Mouse (Mus musculus): ENCODE measurements around the gene Minpp1. TPM values are rescaled to one million over a fixed set of nuclear protein-coding genes. Genes with fewer than 3 reads are reported as not detected.
A peak's percentile ranks its signal among the peaks of the same experiment; 100 is the strongest.

The Minpp1 gene
- total RNA-seq, 2 experiments from 2014 or later, result 14.4 to 14.6 TPM

DNA sequence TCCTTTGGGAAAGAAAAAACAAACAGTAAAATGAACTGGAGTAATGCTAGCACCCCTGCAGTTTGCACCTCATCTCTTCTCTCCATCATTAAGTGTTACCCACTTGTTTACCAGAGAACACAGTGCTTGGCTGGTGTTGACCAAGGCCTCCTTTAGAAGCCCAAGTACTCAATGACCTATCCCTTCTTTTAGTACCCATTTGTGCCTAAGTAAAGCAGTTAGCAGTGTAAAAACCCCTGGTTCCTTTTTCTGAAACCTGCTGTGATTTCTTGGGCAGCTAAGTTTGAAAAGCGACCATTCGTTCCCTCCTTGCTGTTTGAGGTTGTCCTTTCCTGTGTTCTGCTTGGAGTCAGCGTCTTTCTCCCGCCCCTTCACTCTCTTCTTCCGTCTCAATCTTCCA is 7.4 kb downstream of the Minpp1 start:
- no peak for TF ChIP-seq CTCF (IDR thresholded peaks at IDR 0.05)
- DNase-seq, result no peak
- Histone ChIP-seq H3K27ac (no peak overlapping the region), H3K4me3 (no peak overlapping the region)
- intact Hi-C loops (cut with DNase I), result no loop called here

DNA sequence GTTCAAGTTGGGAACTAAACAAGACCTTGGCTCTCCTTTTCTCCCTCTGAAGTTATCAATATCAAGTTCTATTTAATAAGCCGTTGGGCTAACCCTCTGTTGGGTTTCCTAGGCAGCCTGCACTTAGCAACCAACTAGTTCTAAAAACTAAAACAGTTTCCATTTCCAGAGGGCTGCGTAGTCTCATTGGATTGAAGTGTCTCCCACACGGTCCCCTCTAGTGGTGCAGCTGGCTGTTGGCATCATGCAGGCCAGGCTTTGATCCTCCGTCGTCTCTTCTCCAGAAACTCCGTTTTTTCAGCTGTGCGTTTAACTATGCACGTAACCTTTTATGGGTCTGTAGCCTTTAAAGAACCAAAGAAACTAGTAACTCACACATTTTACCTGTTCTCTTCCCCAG is 7.9 kb downstream of the Minpp1 start:
- Histone ChIP-seq H3K27ac (no peak overlapping the region), H3K4me3 (no peak overlapping the region)
- intact Hi-C loops (cut with DNase I), result no loop called here
- no peak for TF ChIP-seq CTCF (IDR thresholded peaks at IDR 0.05)
- no peak for DNase-seq

DNA sequence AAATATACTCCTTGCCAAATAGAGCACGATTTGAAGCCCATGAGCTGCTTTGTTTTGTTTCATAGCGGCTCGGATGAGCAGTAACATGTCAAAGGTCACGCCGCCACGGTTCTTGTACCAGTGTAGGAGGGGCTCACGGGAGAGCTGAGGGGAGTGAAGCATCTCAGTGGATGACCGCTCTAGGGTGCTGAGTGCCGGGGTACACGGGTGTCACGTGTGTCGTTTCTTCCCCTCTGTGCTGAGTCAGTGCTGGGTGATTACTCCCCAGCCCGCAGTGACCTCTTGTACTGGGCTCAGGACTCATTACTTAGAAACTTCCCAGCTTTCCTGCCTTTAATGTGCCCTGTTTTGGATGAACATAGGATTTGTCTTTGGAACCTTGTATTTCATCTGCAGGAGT is 9.0 kb downstream of the Minpp1 start:
- no peak for DNase-seq
- Histone ChIP-seq H3K4me3 (no peak overlapping the region), H3K27ac (no peak overlapping the region)
- intact Hi-C loops (cut with DNase I), result no loop called here
- TF ChIP-seq CTCF (IDR thresholded peaks at IDR 0.05), result no peak

DNA sequence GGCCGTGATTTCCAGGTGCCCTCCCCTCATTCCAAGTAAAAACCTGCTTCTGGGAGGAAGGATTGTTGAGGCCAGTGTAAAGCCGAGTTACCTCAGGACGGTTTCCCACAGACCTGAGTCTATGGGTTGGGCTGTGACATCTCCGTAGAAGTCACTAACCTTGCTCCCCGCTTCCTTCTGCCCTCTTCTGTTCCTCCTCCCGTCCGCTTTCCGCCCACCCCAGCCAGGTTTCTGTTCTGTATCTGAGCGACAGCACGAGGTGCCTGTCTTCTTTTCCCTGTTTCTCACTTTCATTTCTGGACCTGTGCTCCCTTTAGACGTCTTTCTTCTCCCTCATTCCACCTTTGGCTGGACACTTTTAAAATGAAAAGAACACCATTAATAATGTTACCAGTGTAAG is 9.5 kb downstream of the Minpp1 start:
- intact Hi-C loops (cut with DNase I), result no loop called here
- no peak overlapping the region for H3K4me3 ChIP-seq
- DNase-seq, result no peak
- no peak overlapping the region for H3K27ac ChIP-seq
- no peak for TF ChIP-seq CTCF (IDR thresholded peaks at IDR 0.05)

DNA sequence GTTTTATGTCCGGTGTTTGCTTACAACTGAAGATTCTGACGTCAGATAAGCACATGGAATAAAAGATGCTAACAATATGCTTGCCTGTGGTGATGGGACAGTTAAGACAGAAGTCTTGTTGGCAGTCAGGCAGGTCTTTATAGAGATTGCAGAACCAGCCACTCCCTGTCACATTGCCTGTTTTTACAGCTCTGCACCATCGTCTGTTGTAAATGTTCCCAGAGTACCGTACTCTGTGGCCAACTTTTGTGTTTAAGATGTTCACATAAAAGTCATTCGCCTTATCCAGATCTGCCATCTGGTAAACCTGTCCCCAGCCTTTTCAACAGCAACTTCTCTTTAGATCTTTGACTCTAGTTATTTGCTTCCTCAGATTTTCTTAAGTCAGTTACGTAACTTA is 11.8 kb downstream of the Minpp1 start:
- DNase-seq, result no peak

DNA sequence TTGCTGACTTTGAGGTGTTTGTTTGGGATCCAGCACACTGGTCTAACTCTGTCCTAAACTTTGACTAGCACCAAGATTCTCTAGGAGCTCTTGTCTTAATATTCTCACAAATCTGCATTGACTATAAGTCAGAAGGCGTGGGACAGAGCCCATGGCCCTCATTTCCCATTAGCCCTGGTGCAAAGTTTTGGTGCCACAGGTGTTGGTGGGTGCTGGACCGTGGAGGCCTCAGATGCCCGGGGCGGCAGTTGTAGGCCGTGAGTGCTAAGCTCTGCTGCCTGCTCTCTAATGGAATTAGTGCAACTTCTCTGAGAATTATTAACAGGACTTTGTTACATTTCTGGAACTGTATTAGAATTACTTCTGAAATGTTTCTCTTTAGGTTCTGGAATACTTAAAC is 12.4 kb downstream of the Minpp1 start:
- Histone ChIP-seq H3K4me3 (no peak overlapping the region), H3K27ac (no peak overlapping the region)
- no peak for TF ChIP-seq CTCF (IDR thresholded peaks at IDR 0.05)
- intact Hi-C loops (cut with DNase I), result no loop called here
- no peak for DNase-seq

More for the DNA sequence above, 11.8 kb downstream of the Minpp1 start:
- intact Hi-C loops (cut with DNase I), result no loop called here
- no peak overlapping the region for H3K4me3 ChIP-seq
- TF ChIP-seq CTCF (IDR thresholded peaks at IDR 0.05), result no peak
- no peak overlapping the region for H3K27ac ChIP-seq

DNA sequence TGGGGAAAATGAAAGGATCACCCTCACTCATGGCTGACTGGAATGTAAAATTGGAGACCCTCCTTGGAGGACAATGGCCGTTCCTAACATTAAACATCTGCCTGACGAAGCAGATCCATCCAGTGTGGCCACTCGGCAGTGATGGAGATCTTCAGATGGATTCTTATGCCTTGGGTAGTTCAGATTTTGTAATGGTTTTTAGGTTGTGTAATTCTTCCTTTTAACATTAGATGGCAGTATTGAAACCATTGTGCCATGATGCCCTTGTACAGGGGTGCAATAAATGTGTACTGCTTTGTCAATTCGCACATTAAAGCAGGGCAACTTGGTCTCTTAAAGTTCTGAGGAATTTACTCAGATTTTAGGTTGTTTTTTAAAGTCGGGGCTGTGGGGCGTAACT is 15.8 kb downstream of the Minpp1 start:
- no peak overlapping the region for H3K27ac ChIP-seq
- intact Hi-C loops (cut with DNase I), result loop anchor here (5.0 kb wide), 1 partner anchor 191 kb away; no protein-coding TSS in a partner anchor
- no peak for DNase-seq
- peak; percentile 74 for TF ChIP-seq CTCF (IDR thresholded peaks at IDR 0.05)
- H3K4me3 ChIP-seq, result no peak overlapping the region

DNA sequence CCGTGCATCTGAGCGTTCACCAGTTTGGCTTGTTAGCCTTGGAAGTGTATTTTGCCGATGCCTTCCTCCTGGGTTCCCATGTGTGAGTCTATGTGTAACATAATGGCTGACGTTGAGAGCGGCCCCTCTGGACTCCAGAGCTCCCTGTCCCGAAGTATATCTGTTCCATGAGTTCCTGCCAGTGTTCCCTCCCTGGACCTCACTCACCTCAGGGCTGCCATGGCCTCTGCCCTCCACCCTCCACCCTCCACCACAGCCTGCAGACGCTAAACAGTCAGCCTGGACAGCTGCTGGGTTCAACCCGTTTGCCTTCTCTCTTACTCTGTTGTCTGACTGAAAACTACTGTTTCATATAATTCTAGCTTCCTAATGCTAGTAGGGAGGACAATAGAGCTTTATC is 20.5 kb downstream of the Minpp1 start:
- intact Hi-C loops (cut with DNase I), result no loop called here
- TF ChIP-seq CTCF (IDR thresholded peaks at IDR 0.05), result no peak
- Histone ChIP-seq H3K4me3 (no peak overlapping the region), H3K27ac (no peak overlapping the region)
- no peak for DNase-seq

DNA sequence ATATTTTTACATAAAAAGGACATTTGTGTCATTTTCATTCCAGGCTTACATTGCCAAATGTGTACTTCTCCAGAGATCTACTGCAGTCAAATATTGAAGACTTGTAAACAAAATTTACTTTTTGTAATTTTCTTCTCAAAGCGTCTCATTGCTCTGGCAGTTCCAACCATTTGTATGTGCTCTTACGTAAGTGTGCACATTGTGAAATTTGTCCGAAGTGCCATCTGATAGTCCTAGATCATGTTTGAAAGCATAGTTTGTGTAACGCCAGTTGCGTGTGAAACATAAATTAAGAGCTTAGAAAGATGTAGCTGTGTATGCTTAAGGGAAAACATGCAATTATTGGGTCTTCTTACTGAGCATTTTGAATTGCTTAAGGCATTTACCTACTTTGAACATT is 20.9 kb downstream of the Minpp1 start:
- Histone ChIP-seq H3K27ac (no peak overlapping the region), H3K4me3 (no peak overlapping the region)
- intact Hi-C loops (cut with DNase I), result no loop called here
- DNase-seq, result no peak
- TF ChIP-seq CTCF (IDR thresholded peaks at IDR 0.05), result no peak

DNA sequence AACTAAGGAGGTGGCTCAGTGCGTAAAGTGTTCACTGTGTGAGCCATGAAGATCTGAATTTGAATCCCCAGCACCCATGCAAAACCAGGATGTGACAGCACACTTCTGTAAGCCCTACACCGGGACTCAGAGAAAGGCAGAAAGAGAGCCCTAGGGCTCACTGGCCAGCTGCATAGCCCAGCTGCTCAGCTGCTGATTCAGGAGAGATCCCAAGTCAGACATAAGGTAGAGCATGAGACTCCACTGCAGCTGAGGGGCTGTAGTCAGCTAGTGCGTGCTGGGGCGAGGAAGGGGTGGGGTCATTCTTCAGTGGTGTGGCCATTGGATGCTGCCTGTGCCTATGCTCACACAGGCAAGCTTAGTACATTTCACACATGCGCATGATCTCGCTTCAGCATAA is 21.5 kb downstream of the Minpp1 start:
- no peak overlapping the region for H3K27ac ChIP-seq
- DNase-seq, result no peak
- intact Hi-C loops (cut with DNase I), result no loop called here
- no peak for TF ChIP-seq CTCF (IDR thresholded peaks at IDR 0.05)
- H3K4me3 ChIP-seq, result no peak overlapping the region

DNA sequence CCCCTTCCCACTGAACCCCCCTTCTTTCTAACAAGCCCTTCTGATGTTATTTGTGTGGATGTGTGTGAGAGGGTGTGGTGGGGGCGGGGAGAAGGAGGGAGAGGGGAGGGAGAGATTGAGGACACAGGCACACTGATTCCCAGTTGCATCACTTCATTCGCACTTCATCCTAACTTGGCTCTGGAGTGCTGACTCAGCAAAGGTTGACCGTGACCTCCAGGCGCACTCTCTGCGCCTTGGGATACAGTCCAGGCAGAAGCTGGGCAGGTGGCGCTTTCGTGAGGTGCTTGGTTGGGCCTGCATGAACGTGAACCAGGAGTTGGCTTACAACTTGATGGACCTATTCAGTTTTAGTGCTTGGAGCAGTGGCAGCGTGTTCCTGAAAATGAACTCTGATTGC is 22.0 kb downstream of the Minpp1 start:
- intact Hi-C loops (cut with DNase I), result no loop called here
- no peak for TF ChIP-seq CTCF (IDR thresholded peaks at IDR 0.05)
- DNase-seq, result no peak
- Histone ChIP-seq H3K27ac (no peak overlapping the region), H3K4me3 (no peak overlapping the region)

DNA sequence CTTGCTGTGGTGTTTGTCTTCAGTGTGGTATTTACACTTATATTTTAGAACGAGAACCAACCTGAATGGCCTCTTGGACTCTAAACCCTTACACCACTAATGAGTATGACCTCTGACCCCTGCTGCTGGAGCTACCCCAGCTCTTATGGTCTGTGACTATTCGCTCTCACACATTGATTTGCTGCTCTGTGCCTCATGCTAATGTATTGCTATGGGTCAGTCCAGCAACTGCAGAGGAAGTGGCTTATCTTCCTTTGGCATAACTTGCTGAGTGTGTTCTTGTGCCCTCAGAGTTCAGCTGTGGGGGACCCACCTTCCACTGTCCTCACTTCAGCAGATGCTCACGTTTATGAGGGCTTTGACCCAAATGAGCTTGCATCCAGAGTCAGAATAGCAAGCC is 24.7 kb downstream of the Minpp1 start:
- TF ChIP-seq CTCF (IDR thresholded peaks at IDR 0.05), result no peak
- intact Hi-C loops (cut with DNase I), result no loop called here
- Histone ChIP-seq H3K4me3 (no peak overlapping the region), H3K27ac (no peak overlapping the region)
- DNase-seq, result no peak

DNA sequence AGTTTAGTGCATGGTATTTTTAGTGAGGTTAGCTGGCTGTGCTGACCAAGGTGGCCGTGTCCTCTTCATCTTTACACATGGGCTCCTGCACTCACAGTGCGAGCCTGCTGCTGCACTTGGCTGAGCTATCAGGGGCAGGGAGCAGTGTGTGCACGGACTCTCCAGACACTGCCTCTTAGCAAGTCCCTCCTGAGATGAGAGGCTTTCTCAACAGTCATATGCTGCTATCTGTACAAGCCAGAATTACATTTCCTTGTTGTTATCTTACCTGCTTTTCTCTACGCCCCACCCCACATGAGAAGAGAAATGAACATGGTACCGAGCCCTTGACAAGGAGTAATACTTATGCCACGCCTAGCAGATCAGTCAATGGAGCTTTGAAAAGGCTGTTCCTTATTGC is 25.4 kb downstream of the Minpp1 start:
- no peak for DNase-seq
- TF ChIP-seq CTCF (IDR thresholded peaks at IDR 0.05), result no peak
- no peak overlapping the region for H3K27ac ChIP-seq
- intact Hi-C loops (cut with DNase I), result no loop called here
- no peak overlapping the region for H3K4me3 ChIP-seq

DNA sequence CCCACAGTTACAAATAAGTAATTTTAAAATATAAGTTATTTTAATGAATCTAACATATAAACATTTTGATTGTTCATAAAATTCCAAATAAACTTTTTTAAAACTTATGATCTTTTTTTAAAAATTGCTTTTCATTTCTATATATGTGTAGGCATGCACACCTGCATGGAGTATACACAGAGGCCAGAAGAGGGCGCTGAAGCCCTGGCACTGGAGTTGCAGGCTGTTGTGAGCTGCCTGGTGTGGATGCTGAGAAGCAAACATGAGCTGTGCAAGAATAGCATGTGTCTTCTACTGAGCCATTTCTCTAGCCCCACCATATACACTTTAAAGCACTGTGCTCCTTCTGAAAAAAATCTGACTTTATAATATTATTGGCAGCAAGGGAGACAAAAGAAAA is 26.9 kb downstream of the Minpp1 start:
- intact Hi-C loops (cut with DNase I), result no loop called here
- no peak overlapping the region for H3K4me3 ChIP-seq
- no peak overlapping the region for H3K27ac ChIP-seq
- TF ChIP-seq CTCF (IDR thresholded peaks at IDR 0.05), result peak; percentile 30; the same call in 1 of the 2 replicates
- no peak for DNase-seq

DNA sequence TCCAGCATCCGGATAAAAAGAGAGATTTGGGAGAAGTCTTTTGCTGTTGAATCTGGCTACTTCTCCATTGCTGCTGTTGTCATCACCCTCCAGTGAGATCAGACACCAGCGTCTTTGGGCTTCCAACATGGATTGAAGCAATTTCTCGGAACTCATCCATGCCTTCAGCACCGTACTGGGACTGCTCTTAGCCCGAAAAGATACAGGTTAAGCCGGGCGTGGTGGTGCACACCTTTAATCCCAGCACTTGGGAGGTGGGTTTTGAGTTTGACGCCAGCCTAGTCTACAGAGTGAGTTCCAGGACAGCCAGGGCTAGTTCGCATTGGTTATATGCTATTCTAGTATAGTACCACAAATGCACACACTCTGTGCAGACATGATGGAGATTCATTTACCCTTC is 31.0 kb downstream of the Minpp1 start:
- Histone ChIP-seq H3K27ac (no peak overlapping the region), H3K4me3 (no peak overlapping the region)
- intact Hi-C loops (cut with DNase I), result no loop called here
- no peak for DNase-seq
- TF ChIP-seq CTCF (IDR thresholded peaks at IDR 0.05), result no peak
